Comparison of ENCODE assay signal across 27 mouse cellular contexts in genomic region chr9:85920745-85921614, GRCm38 (mm10).
A peak's percentile ranks its signal among the peaks of the same experiment; 100 is the strongest.
DNase-seq lines count a peak whose midpoint lies in the region; ATAC-seq lines count a peak whose summit lies in the region.
"Had no signal": no experiment of that assay in that cellular context is flagged by ENCODE, and none has a peak within 500 bp of the region (broad histone marks: within the 10 kb centered on the region; RNA-seq: fewer than 3 reads in every experiment).

No protein-coding gene starts in this region.

- peak; percentile 77 for DNase-seq in heart, adult 11 months
- no peak for DNase-seq in heart, postnatal 14 days
- peak; percentile 12 for DNase-seq in embryo, embryonic 10.5 days (ENCODE audit: low spot score)
- no peak for DNase-seq in gastrocnemius, postnatal 4 days (ENCODE audit: low spot score in 2 of 2)
- DNase-seq in spleen, postnatal 4 days (ENCODE audit: low spot score in 2 of 2): no peak
- DNase-seq: adrenal gland, adult 8-10 months; cerebellum, adult 2 months; cerebellum, postnatal 25 days; gastrocnemius, postnatal 25 days; heart, postnatal 10 days; kidney, adult 2 months; kidney, postnatal 4 days; right cerebral cortex, postnatal 25 days; thymus, postnatal 14 days had no signal

- H3K4me1 ChIP-seq in limb, embryonic 13.5 days: peaks cover 4% of the 10 kb centered on the region; the same call in 1 of the 2 replicates
- no peaks in the 10 kb centered on the region for H3K4me1 ChIP-seq in neural tube, embryonic 14.5 days (ENCODE audit: control insufficient read depth, insufficient read depth, low read length)
- H3K4me1 ChIP-seq: forebrain, embryonic 13.5 days; heart, embryonic 13.5 days; hindbrain, embryonic 10.5 days; intestine, embryonic 15.5 days; limb, embryonic 12.5 days; lung, embryonic 15.5 days; midbrain, embryonic 13.5 days had no signal

- no peak overlapping the region for H3K27ac ChIP-seq in limb, embryonic 13.5 days
- H3K27ac ChIP-seq in neural tube, embryonic 14.5 days (ENCODE audit: low read depth, low read length): no peak overlapping the region
- H3K27ac ChIP-seq: forebrain, embryonic 13.5 days; heart, embryonic 13.5 days; hindbrain, embryonic 10.5 days; hindbrain, postnatal 0 days; intestine, embryonic 15.5 days; kidney, postnatal 0 days; limb, embryonic 12.5 days; lung, embryonic 15.5 days; midbrain, embryonic 13.5 days had no signal

- WGBS in limb, embryonic 13.5 days: 45% methylated on average over 13 of the region's 13 CpGs
- WGBS in neural tube, embryonic 14.5 days: 51% methylated on average over 13 of the region's 13 CpGs

- ATAC-seq in limb, embryonic 13.5 days (ENCODE audit: low FRiP score, low read depth): peak; percentile 71; the same call in 1 of the 2 replicates
- peak; percentile 89 for ATAC-seq in neural tube, embryonic 14.5 days (ENCODE audit: low read depth)
- ATAC-seq: forebrain, embryonic 13.5 days; hindbrain, postnatal 0 days; intestine, embryonic 15.5 days; midbrain, embryonic 13.5 days had no signal

- intact Hi-C loops in heart, postnatal 14 days (cut with DNase I): no loop called here

- H3K9ac ChIP-seq in limb, embryonic 13.5 days: no peak overlapping the region
- no peak overlapping the region for H3K9ac ChIP-seq in neural tube, embryonic 14.5 days (replicated peaks; ENCODE audit: low read depth, low read length)
- H3K9ac ChIP-seq: forebrain, embryonic 13.5 days; heart, embryonic 13.5 days; intestine, embryonic 15.5 days; limb, embryonic 12.5 days; lung, embryonic 15.5 days; midbrain, embryonic 13.5 days had no signal

- H3K4me3 ChIP-seq in limb, embryonic 13.5 days: no peak overlapping the region
- no peak overlapping the region for H3K4me3 ChIP-seq in neural tube, embryonic 14.5 days (ENCODE audit: low read depth, low read length)
- H3K4me3 ChIP-seq: forebrain, embryonic 13.5 days; heart, embryonic 13.5 days; hindbrain, embryonic 10.5 days; intestine, embryonic 15.5 days; limb, embryonic 12.5 days; lung, embryonic 15.5 days; midbrain, embryonic 13.5 days had no signal

- no peaks in the 10 kb centered on the region for H3K9me3 ChIP-seq in limb, embryonic 13.5 days
- H3K9me3 ChIP-seq in neural tube, embryonic 14.5 days (ENCODE audit: control insufficient read depth, low read length): no peaks in the 10 kb centered on the region
- H3K9me3 ChIP-seq: forebrain, embryonic 13.5 days; G1E; heart, embryonic 13.5 days; hindbrain, embryonic 10.5 days; intestine, embryonic 15.5 days; limb, embryonic 12.5 days; lung, embryonic 15.5 days; midbrain, embryonic 13.5 days had no signal

- H3K27me3 ChIP-seq in limb, embryonic 13.5 days: no peaks in the 10 kb centered on the region
- no peaks in the 10 kb centered on the region for H3K27me3 ChIP-seq in neural tube, embryonic 14.5 days (ENCODE audit: control insufficient read depth, insufficient read depth, low read length)
- H3K27me3 ChIP-seq: forebrain, embryonic 13.5 days; heart, embryonic 13.5 days; intestine, embryonic 15.5 days; limb, embryonic 12.5 days; lung, embryonic 15.5 days; midbrain, embryonic 13.5 days had no signal

- H3K4me2 ChIP-seq in limb, embryonic 13.5 days (replicated peaks): no peak overlapping the region
- H3K4me2 ChIP-seq in neural tube, embryonic 14.5 days (ENCODE audit: low read depth, low read length): no peak overlapping the region
- H3K4me2 ChIP-seq: forebrain, embryonic 13.5 days; heart, embryonic 13.5 days; intestine, embryonic 15.5 days; limb, embryonic 12.5 days; liver, embryonic 11.5 days; lung, embryonic 15.5 days; midbrain, embryonic 13.5 days had no signal

- H3K36me3 ChIP-seq in limb, embryonic 13.5 days: no peaks in the 10 kb centered on the region
- H3K36me3 ChIP-seq in neural tube, embryonic 14.5 days (ENCODE audit: control insufficient read depth, insufficient read depth, low read length): no peaks in the 10 kb centered on the region
- H3K36me3 ChIP-seq: G1E; heart, embryonic 13.5 days; hindbrain, embryonic 10.5 days; intestine, embryonic 15.5 days; limb, embryonic 12.5 days; lung, embryonic 15.5 days; midbrain, embryonic 13.5 days had no signal

Comparison
In these comparisons a context has a peak if more than half of its experiments do, and no peak if none do; other contexts are left out.
1. DNase-seq: peak in heart, adult 11 months (single experiment) and embryo, embryonic 10.5 days (single experiment); none in heart, postnatal 14 days (0 of 2), gastrocnemius, postnatal 4 days (0 of 2) and spleen, postnatal 4 days (0 of 2).